Mouse (Mus musculus): Measurements from ENCODE around the gene Thada.
A peak's percentile ranks its signal among the peaks of the same experiment; 100 is the strongest.
"Not testable (repeated sequence)": the region's sequence is repeated elsewhere in the genome, so short reads cannot be mapped to it uniquely, and the experiment has no call there.

Gene Thada

GRCm38 (mm10) chr17:84258638-84259261 is 207.3 kb downstream of the Thada start:
- no peak for DNase-seq (ENCODE audit: low spot score)

GRCm38 (mm10) chr17:84257927-84258532 is 208.0 kb downstream of the Thada start:
- no peak for DNase-seq (ENCODE audit: low spot score)

- peak; percentile 41 for DNase-seq (ENCODE audit: low spot score)
Observed at GRCm38 (mm10) chr17:84256278-84256819, 209.7 kb downstream of the Thada start.

- no peak for DNase-seq (ENCODE audit: low spot score)
Observed at GRCm38 (mm10) chr17:84255841-84256240, 210.2 kb downstream of the Thada start.

- no peak for DNase-seq (ENCODE audit: low spot score)
Observed at GRCm38 (mm10) chr17:84251426-84251825, 214.6 kb downstream of the Thada start.

- DNase-seq (ENCODE audit: low spot score) = no peak
Observed at GRCm38 (mm10) chr17:84244182-84244920, 221.7 kb downstream of the Thada start.

DNA sequence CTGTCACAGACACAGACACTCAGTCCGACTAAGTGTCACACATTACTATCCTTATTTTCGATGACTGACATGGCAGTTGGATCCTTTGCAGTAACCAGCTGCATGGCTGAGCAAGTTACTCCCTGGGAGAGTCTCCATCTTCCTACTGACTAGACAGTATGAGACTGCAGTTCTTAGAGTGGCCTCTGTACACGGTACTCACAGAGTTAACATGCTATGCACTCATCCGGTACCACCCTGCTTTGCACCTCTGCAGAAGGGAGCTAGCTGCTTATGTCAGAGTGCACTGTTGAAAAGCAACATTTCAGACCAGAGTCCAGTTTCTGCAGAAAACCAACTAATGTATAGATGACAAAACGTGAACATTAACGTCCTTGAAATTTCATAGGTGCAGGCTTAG is 222.2 kb downstream of the Thada start:
- DNase-seq (ENCODE audit: low spot score) = no peak

DNA sequence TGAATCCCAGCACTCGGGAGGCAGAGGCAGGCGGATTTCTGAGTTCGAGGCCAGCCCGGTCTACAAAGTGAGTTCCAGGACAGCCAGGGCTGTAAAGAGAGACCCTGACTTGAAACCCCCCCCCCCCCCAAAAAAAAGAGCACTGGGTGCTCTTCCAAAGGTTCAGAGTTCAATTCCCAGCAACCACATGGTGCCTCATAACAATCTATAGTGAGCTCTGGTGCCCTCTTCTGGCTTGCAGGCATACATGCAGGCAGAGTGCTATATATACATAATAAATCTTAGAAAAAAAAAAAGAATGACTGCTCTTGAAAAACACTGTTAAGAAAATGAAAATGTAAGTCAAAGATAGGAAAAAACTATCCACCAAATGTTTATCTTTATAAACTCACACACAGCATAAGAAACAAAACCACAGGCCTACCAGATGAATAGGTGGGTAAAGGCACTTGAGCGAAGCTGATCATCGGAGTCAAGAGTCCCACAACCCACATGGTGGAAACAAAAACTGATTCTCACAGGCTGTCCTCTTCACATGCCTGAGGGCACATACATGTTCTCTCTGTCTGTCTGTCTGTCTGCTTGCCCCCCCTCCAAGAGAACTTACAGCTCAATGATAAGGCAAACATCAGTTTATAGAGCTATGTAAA is 224.6 kb downstream of the Thada start:
- DNase-seq (ENCODE audit: low spot score) = no peak

GRCm38 (mm10) chr17:84239679-84240292 is 226.2 kb downstream of the Thada start:
- no peak for DNase-seq (ENCODE audit: low spot score)

DNA sequence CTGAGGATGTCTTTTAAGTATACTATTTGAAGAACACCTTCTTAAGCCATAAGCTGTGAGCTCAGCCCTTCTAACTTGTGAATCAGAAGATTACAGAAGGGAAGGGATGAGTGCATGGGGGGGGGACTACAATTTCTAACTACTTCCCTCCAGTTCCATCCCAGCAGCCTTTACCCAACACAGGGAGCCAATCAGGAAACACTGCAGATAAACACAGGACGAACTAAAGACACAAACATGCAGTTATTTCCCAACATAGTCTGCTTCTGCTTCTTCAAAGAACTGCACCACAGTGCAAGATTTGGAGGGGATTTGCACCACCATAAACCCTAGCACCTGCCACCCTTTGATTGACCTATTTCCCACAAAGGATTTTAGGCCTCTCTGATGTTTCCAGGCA is 227.8 kb downstream of the Thada start:
- DNase-seq (ENCODE audit: low spot score) = no peak

DNA sequence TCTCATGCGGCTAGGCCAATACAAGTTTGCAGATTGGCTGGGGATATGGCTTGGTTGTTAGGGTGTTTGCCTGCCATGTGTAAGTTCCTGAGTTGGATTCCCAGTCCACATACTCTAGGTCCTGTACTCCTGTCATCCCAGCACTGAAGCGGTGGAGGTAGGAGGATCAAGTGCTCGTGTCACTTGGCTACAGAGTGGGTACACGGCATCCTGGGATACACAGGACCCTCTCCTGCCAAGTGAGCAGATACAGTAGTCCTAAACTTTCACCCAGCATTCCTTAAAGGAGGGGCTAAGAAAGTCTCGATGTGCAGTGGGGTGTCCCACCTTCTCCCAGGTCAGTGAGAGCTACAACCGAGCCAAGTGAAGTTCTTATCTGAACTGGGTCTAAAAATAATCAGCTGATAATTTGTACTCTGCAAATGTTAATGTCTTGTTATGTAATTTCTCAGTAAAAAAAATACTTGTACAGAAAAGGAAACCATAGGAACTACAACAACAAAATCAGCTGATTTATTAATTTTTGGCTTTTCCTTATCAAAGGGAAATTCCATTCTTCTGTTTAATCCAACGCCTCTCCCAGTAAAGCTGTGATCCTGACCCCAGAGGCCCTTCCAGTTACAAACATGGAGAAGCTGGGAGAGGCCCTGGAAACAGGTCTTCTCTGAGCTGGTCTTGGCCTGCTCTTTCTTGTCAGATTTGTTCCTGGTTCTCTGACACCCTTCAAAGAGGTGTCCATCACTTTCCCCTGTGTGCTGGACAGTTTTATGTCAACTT is 229.0 kb downstream of the Thada start:
- no peak for DNase-seq (ENCODE audit: low spot score)

- no peak for DNase-seq (ENCODE audit: low spot score)
Observed at GRCm38 (mm10) chr17:84235399-84235928, 230.5 kb downstream of the Thada start.

- not testable (repeated sequence) for DNase-seq (ENCODE audit: low spot score)
Observed at GRCm38 (mm10) chr17:84234785-84235184, 231.2 kb downstream of the Thada start.

- DNase-seq (ENCODE audit: low spot score) = no peak
Observed at GRCm38 (mm10) chr17:84233758-84234157, 232.2 kb downstream of the Thada start.

- no peak for DNase-seq (ENCODE audit: low spot score)
Observed at GRCm38 (mm10) chr17:84231361-84231760, 234.6 kb downstream of the Thada start.

DNA sequence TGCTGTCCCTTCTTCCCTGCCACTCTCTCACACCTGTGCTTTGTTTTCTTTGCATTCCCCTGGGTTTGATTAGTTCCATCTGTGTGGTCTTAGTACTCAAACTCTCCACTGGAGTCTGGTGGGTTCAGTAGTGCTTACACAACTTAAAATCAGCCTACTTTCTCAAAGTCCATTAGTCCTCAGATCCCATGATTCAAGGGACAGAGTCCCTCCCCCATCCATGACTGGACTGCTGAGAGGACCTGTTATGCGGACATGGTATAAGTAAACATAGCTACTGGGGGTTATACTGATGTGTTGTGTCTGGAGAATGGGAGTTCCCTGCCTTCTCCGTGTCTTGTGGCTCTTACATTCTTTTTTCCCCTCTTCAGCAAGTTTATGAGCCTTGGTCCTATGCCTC is 237.8 kb downstream of the Thada start:
- DNase-seq (ENCODE audit: low spot score) = no peak

DNA sequence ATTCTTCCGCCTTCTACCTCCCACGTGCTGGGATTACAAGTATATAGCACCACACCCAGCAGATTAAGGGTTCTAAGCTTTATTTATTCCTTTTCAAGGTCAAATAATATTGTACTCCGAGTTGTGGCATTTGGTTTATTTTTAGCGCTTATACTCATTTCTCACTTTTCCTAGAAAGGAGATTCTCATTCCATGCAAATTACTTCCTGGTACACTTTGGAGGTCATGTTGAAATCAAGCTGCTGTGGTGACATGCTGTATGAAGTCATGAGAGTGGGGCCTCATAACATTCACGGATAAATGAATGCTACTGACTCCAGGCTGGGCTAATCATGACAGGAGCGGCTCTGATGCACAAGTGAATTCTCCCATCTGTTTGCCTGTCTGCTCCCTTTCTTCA is 239.3 kb downstream of the Thada start:
- DNase-seq (ENCODE audit: low spot score) = no peak

- no peak for DNase-seq (ENCODE audit: low spot score)
Observed at GRCm38 (mm10) chr17:84226231-84226630, 239.8 kb downstream of the Thada start.

DNA sequence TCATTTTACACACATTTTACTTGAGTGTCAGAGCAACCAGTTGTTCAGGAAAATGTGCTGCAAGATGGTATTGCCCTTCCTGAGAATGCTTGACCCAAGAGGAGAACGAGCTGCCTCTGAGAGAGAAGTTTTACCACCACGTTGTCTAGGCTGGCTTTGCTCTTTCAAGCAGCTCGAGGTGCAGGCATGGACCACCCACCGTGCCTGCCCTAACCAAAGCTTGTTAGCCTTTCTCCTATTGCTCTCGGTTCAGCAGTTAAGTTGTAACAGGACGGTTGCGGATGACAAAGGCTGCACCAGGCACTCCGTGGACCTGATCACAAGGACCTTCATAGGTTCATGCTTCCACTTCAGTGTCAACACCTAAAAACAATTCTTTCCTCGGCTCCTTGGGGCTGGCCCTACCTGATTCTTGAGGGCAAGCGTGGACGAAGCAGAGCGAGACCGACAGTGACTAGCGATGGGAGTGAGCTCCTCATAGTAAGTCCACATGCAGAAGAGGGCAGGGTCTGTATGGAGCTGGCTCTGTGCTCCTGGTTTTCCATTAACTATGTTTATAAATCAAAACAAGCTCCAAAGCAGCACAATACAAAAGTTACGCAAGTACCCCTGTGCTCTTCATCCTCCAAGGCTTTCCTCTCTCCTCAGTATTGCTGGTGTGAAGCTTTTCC is 241.7 kb downstream of the Thada start:
- DNase-seq (ENCODE audit: low spot score) = peak; percentile 33

DNA sequence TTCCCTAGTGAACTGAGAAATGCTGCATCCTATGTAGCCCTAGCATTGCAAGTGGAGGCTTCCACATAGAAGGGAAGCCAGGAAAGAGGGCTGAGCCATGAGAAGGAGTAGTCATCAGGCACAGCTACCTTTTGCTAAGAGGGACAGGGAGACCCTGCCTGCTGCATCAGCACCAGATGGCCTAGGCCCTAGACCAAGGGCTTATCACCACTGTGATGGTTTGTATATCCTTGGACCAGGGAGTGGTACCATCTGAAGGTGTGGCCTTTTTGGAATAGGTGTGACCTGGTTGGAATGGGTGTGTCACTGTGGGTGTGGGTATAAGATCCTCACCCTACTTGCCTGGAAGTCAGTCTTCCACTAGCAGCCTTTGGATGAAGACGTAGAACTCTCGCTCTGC is 247.2 kb downstream of the Thada start:
- DNase-seq (ENCODE audit: low spot score) = not testable (repeated sequence)
